Mouse (Mus musculus): ENCODE data around the gene Diaph3. TPM values are rescaled to one million over a fixed set of nuclear protein-coding genes. Genes with fewer than 3 reads are reported as not detected.
"Not testable (repeated sequence)": the region's sequence is repeated elsewhere in the genome, so short reads cannot be mapped to it uniquely, and the experiment has no call there.

Diaph3 gene
- polyA plus RNA-seq, 1 experiment, result 0.43 TPM

DNA sequence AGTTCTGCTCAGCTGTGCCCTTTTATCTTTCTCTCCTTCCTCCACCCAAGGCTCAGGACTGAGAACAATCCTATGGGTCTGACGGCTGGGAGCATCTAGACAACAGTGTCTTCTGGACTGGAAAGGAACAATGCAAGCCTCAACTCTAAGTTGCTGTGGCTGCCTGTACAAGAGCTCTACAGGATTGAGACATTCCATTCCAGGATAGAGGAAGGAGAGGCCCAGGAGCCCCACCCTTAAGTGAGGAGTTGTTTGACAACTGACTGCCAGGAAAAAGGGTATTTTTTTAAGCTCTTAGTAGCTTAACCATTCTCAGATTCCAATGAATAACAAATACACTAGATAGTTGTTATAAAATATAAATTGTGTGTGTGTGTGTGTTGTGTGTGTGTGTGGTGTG is 53.0 kb downstream of the Diaph3 start:
- TF ChIP-seq CTCF (IDR thresholded peaks at IDR 0.05; ENCODE audit: extremely low read depth, insufficient read depth, insufficient read length, insufficient replicate concordance) (no peak), POLR2A (IDR thresholded peaks at IDR 0.05; ENCODE audit: low read depth, low read length) (no peak)
- 96% methylated on average over 1 of the region's 1 CpGs for WGBS
- Histone ChIP-seq H3K36me3 (ENCODE audit: control insufficient read depth, insufficient read depth, low read length) (no peaks in the 10 kb centered on the region), H3K4me3 (ENCODE audit: extremely low read depth, insufficient read depth, insufficient read length) (no peak overlapping the region), H3K27me3 (ENCODE audit: control insufficient read depth, insufficient read depth, low read length) (no peaks in the 10 kb centered on the region), H3K4me1 (ENCODE audit: control insufficient read depth, insufficient read depth, insufficient read length) (no peaks in the 10 kb centered on the region), H3K27ac (ENCODE audit: insufficient read depth, low read length) (no peak overlapping the region)
- no peak for DNase-seq (ENCODE audit: low read depth in 1 of 2, low spot score in 2 of 2)

DNA sequence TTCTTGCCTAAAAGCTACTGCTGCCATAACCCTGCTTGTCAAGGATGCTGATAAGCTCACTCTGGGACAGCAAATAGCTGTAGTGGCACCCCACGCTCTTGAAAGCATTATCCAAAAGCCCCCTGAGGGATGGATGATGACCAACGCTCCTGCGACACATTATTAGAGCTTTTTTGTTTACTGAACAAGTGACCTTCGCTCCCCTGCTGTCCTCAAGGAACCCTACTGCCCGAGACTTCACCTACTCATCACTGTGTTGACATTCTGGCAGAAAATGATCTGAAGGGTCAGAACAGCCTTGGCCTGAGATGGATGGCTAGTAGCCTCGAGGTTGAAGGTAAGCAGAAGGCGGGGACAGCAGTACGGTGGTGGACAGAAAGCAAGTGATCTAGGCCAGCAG is 56.1 kb downstream of the Diaph3 start:
- H3K27me3 ChIP-seq (ENCODE audit: control insufficient read depth, insufficient read depth, low read length); DNase-seq (ENCODE audit: low read depth in 1 of 2, low spot score in 2 of 2); H3K36me3 ChIP-seq (ENCODE audit: control insufficient read depth, insufficient read depth, low read length); H3K4me3 ChIP-seq (ENCODE audit: extremely low read depth, insufficient read depth, insufficient read length); H3K4me1 ChIP-seq (ENCODE audit: control insufficient read depth, insufficient read depth, insufficient read length); H3K27ac ChIP-seq (ENCODE audit: insufficient read depth, low read length): not testable (repeated sequence)
- 91% methylated on average over 8 of the region's 8 CpGs for WGBS

DNA sequence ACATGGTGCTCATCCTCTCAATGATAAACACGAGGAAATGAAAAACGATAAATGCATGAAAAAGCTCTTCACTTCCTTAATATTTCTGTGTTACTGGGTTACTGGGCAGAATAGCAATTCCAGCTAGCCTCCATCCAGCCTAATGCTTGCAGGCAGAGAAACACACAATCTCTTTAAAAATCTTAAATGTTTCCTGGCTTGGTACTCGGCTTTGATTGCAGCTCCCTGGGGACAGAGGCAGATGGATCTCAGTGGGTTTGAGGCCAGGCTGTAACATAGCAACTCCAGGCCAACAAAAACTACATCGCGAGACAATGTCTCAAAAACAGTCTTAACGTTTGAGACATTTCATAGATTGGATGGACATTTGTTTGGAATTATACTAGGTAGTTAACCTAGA is 57.1 kb downstream of the Diaph3 start:
- no peak for DNase-seq (ENCODE audit: low read depth in 1 of 2, low spot score in 2 of 2)
- 85% methylated on average over 6 of the region's 6 CpGs for WGBS
- H3K36me3 ChIP-seq (ENCODE audit: control insufficient read depth, insufficient read depth, low read length), result no peaks in the 10 kb centered on the region
- TF ChIP-seq CTCF (IDR thresholded peaks at IDR 0.05; ENCODE audit: extremely low read depth, insufficient read depth, insufficient read length, insufficient replicate concordance) (no peak), POLR2A (IDR thresholded peaks at IDR 0.05; ENCODE audit: low read depth, low read length) (no peak)
- H3K4me3 ChIP-seq (ENCODE audit: extremely low read depth, insufficient read depth, insufficient read length), result no peak overlapping the region
- no peak overlapping the region for H3K27ac ChIP-seq (ENCODE audit: insufficient read depth, low read length)
- no peaks in the 10 kb centered on the region for H3K4me1 ChIP-seq (ENCODE audit: control insufficient read depth, insufficient read depth, insufficient read length)
- no peaks in the 10 kb centered on the region for H3K27me3 ChIP-seq (ENCODE audit: control insufficient read depth, insufficient read depth, low read length)

DNA sequence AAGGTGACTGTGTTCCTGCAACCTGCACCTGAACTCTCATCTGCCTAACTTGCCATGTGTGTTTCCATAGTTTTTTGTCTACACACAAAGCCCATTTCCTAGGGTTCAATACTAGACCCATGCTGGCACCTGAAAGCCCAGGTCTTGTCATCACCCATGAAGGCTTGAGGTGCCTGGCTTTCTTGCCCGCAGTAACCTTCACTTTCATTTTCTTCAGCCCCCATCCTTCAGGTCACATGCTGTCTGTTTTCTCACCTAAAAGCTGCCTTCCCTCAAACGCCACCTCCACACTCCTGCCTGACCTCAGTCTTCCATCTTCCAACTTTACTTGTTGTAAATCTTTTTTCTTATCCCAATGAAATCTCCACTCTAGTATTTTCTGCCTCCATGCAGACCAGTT is 61.3 kb downstream of the Diaph3 start:
- TF ChIP-seq POLR2A (IDR thresholded peaks at IDR 0.05; ENCODE audit: low read depth, low read length), result no peak
- no peak for TF ChIP-seq CTCF (IDR thresholded peaks at IDR 0.05; ENCODE audit: extremely low read depth, insufficient read depth, insufficient read length, insufficient replicate concordance)

DNA sequence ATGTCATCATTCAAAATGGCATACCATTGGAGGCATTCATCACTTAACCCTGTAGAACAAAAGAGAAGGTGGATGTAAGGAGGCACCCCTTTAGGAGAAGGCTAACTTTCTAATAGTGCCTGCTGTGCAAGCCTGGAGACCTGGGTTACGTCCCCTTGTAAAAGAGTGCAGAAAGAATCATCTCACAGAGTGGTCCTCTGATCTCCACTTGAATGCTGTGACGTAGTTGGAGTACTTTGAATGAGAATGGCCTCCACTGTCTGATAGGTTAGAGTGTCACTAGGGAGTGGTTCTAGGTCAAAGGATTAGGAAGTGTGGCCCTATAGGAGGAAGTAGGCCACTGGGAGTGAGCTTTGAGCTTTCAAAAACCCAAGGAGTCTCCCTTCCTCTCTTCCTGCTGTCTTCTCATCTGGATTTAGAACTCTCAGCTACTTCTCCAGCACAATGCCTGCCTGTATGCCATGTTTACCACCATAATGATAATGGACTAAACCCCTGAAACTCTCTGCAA is 66.0 kb downstream of the Diaph3 start:
- Histone ChIP-seq H3K27me3 (ENCODE audit: control insufficient read depth, insufficient read depth, low read length) (no peaks in the 10 kb centered on the region), H3K4me1 (ENCODE audit: control insufficient read depth, insufficient read depth, insufficient read length) (no peaks in the 10 kb centered on the region), H3K4me3 (ENCODE audit: extremely low read depth, insufficient read depth, insufficient read length) (no peak overlapping the region), H3K27ac (ENCODE audit: insufficient read depth, low read length) (no peak overlapping the region), H3K36me3 (ENCODE audit: control insufficient read depth, insufficient read depth, low read length) (no peaks in the 10 kb centered on the region)
- no peak for DNase-seq (ENCODE audit: low read depth in 1 of 2, low spot score in 2 of 2)
- 95% methylated on average over 2 of the region's 2 CpGs for WGBS
- no peak for TF ChIP-seq CTCF (IDR thresholded peaks at IDR 0.05; ENCODE audit: extremely low read depth, insufficient read depth, insufficient read length, insufficient replicate concordance)
- TF ChIP-seq POLR2A (IDR thresholded peaks at IDR 0.05; ENCODE audit: low read depth, low read length), result no peak

More for the DNA sequence above, 61.3 kb downstream of the Diaph3 start:
- WGBS, result 58% methylated on average over 2 of the region's 2 CpGs
- H3K4me3 ChIP-seq (ENCODE audit: extremely low read depth, insufficient read depth, insufficient read length), result peak overlapping the region; percentile 4; the same call in 1 of the 2 replicates
- DNase-seq (ENCODE audit: low read depth in 1 of 2, low spot score in 2 of 2), result no peak
- no peak overlapping the region for H3K27ac ChIP-seq (ENCODE audit: insufficient read depth, low read length)
- no peaks in the 10 kb centered on the region for H3K4me1 ChIP-seq (ENCODE audit: control insufficient read depth, insufficient read depth, insufficient read length)
- no peaks in the 10 kb centered on the region for H3K36me3 ChIP-seq (ENCODE audit: control insufficient read depth, insufficient read depth, low read length)
- no peaks in the 10 kb centered on the region for H3K27me3 ChIP-seq (ENCODE audit: control insufficient read depth, insufficient read depth, low read length)

DNA sequence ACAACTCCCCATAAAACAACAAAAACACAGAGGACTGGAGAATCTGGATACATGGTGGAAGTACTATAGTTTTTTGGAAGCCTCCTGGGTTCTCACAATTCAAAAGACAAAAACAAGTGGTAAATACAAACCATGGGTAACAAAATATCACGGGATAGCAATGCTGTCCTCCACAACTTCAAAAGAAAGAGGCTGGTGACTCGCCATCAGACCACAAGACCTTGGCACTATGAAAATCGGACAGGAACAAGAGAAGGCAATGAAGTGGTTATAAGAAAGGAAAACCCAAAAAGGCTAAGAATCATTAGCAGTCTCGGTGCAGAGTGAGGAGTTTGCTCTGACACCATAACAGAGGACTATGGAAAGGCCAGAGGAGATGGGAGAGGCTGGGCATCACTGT is 76.8 kb downstream of the Diaph3 start:
- TF ChIP-seq CTCF (IDR thresholded peaks at IDR 0.05; ENCODE audit: extremely low read depth, insufficient read depth, insufficient read length, insufficient replicate concordance), result no peak
- no peak for TF ChIP-seq POLR2A (IDR thresholded peaks at IDR 0.05; ENCODE audit: low read depth, low read length)
- H3K4me3 ChIP-seq (ENCODE audit: extremely low read depth, insufficient read depth, insufficient read length), result no peak overlapping the region
- no peak for DNase-seq (ENCODE audit: low read depth in 1 of 2, low spot score in 2 of 2)
- 96% methylated on average over 4 of the region's 4 CpGs for WGBS
- no peaks in the 10 kb centered on the region for H3K36me3 ChIP-seq (ENCODE audit: control insufficient read depth, insufficient read depth, low read length)
- no peak overlapping the region for H3K27ac ChIP-seq (ENCODE audit: insufficient read depth, low read length)
- no peaks in the 10 kb centered on the region for H3K4me1 ChIP-seq (ENCODE audit: control insufficient read depth, insufficient read depth, insufficient read length)
- no peaks in the 10 kb centered on the region for H3K27me3 ChIP-seq (ENCODE audit: control insufficient read depth, insufficient read depth, low read length)

DNA sequence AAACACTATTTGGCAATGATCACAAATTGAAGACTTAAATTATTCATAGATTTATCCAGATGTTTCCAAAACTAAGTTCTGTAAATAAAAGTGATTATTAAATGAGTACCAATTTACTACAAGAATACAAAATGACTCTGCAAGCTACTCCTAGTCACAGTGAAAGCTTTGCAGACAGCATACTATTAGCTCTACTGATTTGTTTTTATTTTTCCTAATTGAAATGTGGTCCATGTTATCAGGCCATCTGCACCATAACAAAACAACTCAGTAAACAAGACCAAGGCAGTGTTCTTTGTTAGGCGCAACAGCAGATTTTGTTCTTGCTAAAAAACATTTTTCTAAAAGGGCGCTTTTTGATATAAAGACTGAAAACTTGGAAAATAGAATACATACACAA is 84.9 kb downstream of the Diaph3 start:
- WGBS, result 98% methylated on average over 2 of the region's 2 CpGs
- DNase-seq (ENCODE audit: low read depth in 1 of 2, low spot score in 2 of 2), result no peak
- H3K4me3 ChIP-seq (ENCODE audit: extremely low read depth, insufficient read depth, insufficient read length), result no peak overlapping the region
- H3K4me1 ChIP-seq (ENCODE audit: control insufficient read depth, insufficient read depth, insufficient read length), result no peaks in the 10 kb centered on the region
- H3K27me3 ChIP-seq (ENCODE audit: control insufficient read depth, insufficient read depth, low read length), result no peaks in the 10 kb centered on the region
- H3K27ac ChIP-seq (ENCODE audit: insufficient read depth, low read length), result no peak overlapping the region
- no peaks in the 10 kb centered on the region for H3K36me3 ChIP-seq (ENCODE audit: control insufficient read depth, insufficient read depth, low read length)
- TF ChIP-seq CTCF (IDR thresholded peaks at IDR 0.05; ENCODE audit: extremely low read depth, insufficient read depth, insufficient read length, insufficient replicate concordance) (no peak), POLR2A (IDR thresholded peaks at IDR 0.05; ENCODE audit: low read depth, low read length) (no peak)
